Mouse (Mus musculus) limb, embryonic 14.5 days (tissue): ENCODE measurements around the gene Prkca. TPM values are rescaled to one million over a fixed set of nuclear protein-coding genes. Genes with fewer than 3 reads are reported as not detected.

Experiments
- ATAC-seq: fragments of 200-750 bp; cut with Nextera tagmentation; 2 replicates; pipeline ENCODE4 v1.8.0; 2017; ENCODE audit warnings: low read depth, moderate number of reproducible peaks, moderate TSS enrichment; ENCODE audit not compliant: low FRiP score
- DNase-seq: peaks from one replicate; pipeline ENCODE4 v3.0.0-alpha.2; 2015; ENCODE audit warnings: low spot score
- H3K27ac ChIP-seq: fragments of 300-500 bp; sonication (generic); replicated peaks from 2 replicates; pipeline ENCODE4 v1.5.1; 2014; ENCODE audit warnings: low read depth, mild to moderate bottlenecking, low read length, moderate library complexity, mixed read lengths
- H3K27me3 ChIP-seq: fragments of 300-500 bp; sonication (generic); 2 replicates; pipeline ENCODE4 v1.6.1; 2014; ENCODE audit warnings: low read length, mixed read lengths; ENCODE audit not compliant: control insufficient read depth, insufficient read depth
- H3K36me3 ChIP-seq: fragments of 300-500 bp; sonication (generic); 2 replicates; pipeline ENCODE4 v1.6.1; 2014; ENCODE audit warnings: mild to moderate bottlenecking, low read length, moderate library complexity, mixed read lengths; ENCODE audit not compliant: control insufficient read depth, insufficient read depth
- H3K4me1 ChIP-seq: fragments of 300-500 bp; sonication (generic); 2 replicates; pipeline ENCODE4 v1.6.1; 2014; ENCODE audit warnings: antibody characterized with exemption, low read length, mixed read lengths; ENCODE audit not compliant: control insufficient read depth, insufficient read depth
- H3K4me2 ChIP-seq: fragments of 300-500 bp; sonication (generic); replicated peaks from 2 replicates; pipeline ENCODE4 v1.6.1; 2014; ENCODE audit warnings: low read depth, mild to moderate bottlenecking, low read length, moderate library complexity; ENCODE audit not compliant: severe bottlenecking
- H3K4me3 ChIP-seq: fragments of 300-500 bp; sonication (generic); replicated peaks from 2 replicates; pipeline ENCODE4 v1.5.1; 2014; ENCODE audit warnings: low read length
- H3K9ac ChIP-seq: fragments of 300-500 bp; sonication (generic); 2 replicates; pipeline ENCODE4 v1.6.1; 2014; ENCODE audit warnings: mild to moderate bottlenecking, low read depth, low read length, moderate library complexity; ENCODE audit not compliant: severe bottlenecking
- H3K9me3 ChIP-seq: fragments of 300-500 bp; sonication (generic); 2 replicates; pipeline ENCODE4 v1.6.1; 2016; ENCODE audit warnings: low read length; ENCODE audit not compliant: control insufficient read depth
- POLR2A ChIP-seq: fragments of 200-500 bp; IDR thresholded peaks from 2 replicates; pipeline ENCODE4 v1.8.0; 2012; ENCODE audit warnings: inconsistent platforms, mild to moderate bottlenecking, moderate library complexity, borderline replicate concordance; ENCODE audit not compliant: insufficient read depth, insufficient read length; ENCODE audit errors: extremely low read depth
- WGBS: fragments of 180-500 bp; shearing (Covaris S2); extraction: QIAGEN DNeasy Blood & Tissue Kit; methylation state at CpG from one replicate; pipeline ENCODE4 v1.1.7; 2014; 5-methylcytosine and 5-hydroxymethylcytosine counted together
- polyA plus RNA-seq, 2 experiments: library from polyadenylated mRNA; depleted of rRNA in 1 of 2; stranded (reverse) in 1 of 2; unstranded in 1 of 2; fragments of >200 nt; fragmentation: Nextera tagmentation in 1 of 2; extraction: Ambion mirVana in 1 of 2; gene quantifications; 2 replicates each; pipeline versions ENCODE4 v1.2.1 to v1.2.3; 2012 to 2014

Prkca gene
- polyA plus RNA-seq, 2 experiments, result 9.0 to 16.3 TPM

- Histone ChIP-seq H3K4me3 (no peak overlapping the region), H3K4me1 (no peaks in the 10 kb centered on the region), H3K4me2 (no peak overlapping the region), H3K9ac (no peak overlapping the region), H3K27me3 (no peaks in the 10 kb centered on the region), H3K36me3 (no peaks in the 10 kb centered on the region), H3K9me3 (no peaks in the 10 kb centered on the region), H3K27ac (no peak overlapping the region)
- TF ChIP-seq POLR2A, result no peak
- DNase-seq (no peak), ATAC-seq (no peak)
- 77% methylated on average over 10 of the region's 10 CpGs for WGBS
Observed at GRCm38 (mm10) chr11:108117360-108118050, 226.2 kb downstream of the Prkca start.

DNA sequence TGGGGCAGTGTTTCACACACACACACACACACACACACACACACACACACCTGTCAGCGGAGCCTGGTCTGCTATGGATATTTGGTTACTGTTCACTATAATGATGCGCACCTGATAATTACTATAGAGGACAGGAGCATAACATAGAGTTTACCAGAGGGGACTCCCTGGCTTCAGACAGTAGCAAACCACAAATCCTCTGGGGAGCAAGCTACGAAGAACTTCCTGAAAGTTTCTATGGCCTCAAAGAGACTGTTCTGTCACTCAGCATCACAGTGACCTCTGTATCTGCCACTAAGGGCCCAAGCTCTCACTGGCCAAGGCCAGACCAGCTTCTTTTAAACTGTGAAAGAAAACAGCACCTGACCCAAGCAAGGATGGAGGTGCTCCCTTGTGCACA, 229.6 kb downstream of the Prkca start:
- no peak for DNase-seq
- Histone ChIP-seq H3K4me2 (no peak overlapping the region), H3K27ac (no peak overlapping the region), H3K4me1 (no peaks in the 10 kb centered on the region), H3K4me3 (no peak overlapping the region), H3K9ac (no peak overlapping the region), H3K36me3 (no peaks in the 10 kb centered on the region), H3K9me3 (no peaks in the 10 kb centered on the region), H3K27me3 (no peaks in the 10 kb centered on the region)
- no peak for TF ChIP-seq POLR2A
- 70% methylated on average over 3 of the region's 3 CpGs for WGBS
- no peak for ATAC-seq

DNA sequence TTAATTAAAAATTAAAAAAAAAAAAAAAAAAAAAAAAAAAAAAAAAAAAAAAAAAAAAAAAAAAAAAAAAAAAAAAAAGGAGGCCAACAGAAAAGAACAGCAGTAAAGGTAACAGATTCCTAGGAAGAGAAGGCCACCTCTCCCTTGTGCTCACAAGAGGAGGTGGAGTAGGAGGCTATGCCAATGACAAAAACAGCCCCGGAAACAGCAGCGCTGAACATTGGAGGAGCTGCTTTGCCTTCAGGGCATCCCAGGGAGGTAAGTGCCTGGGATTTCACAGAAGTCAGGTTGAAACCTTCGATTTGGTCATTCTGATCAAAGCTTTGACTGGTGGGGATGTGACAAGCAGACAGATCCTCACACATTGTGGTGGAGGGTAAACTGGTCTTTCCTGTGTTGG, 231.3 kb downstream of the Prkca start:
- Histone ChIP-seq H3K4me3 (no peak overlapping the region), H3K4me2 (no peak overlapping the region), H3K4me1 (no peaks in the 10 kb centered on the region), H3K9me3 (no peaks in the 10 kb centered on the region), H3K9ac (no peak overlapping the region), H3K27me3 (no peaks in the 10 kb centered on the region), H3K36me3 (no peaks in the 10 kb centered on the region), H3K27ac (no peak overlapping the region)
- ATAC-seq, result no peak
- no peak for DNase-seq
- WGBS, result 55% methylated on average over 3 of the region's 3 CpGs
- TF ChIP-seq POLR2A, result no peak

- Histone ChIP-seq H3K9me3 (no peaks in the 10 kb centered on the region), H3K9ac (no peak overlapping the region), H3K4me1 (no peaks in the 10 kb centered on the region), H3K27me3 (no peaks in the 10 kb centered on the region), H3K27ac (no peak overlapping the region), H3K36me3 (no peaks in the 10 kb centered on the region), H3K4me2 (no peak overlapping the region), H3K4me3 (no peak overlapping the region)
- ATAC-seq, result no peak
- DNase-seq, result no peak
- no peak for TF ChIP-seq POLR2A
- WGBS, result 75% methylated on average over 6 of the region's 6 CpGs
Observed at GRCm38 (mm10) chr11:108104085-108104484, 239.6 kb downstream of the Prkca start.

DNA sequence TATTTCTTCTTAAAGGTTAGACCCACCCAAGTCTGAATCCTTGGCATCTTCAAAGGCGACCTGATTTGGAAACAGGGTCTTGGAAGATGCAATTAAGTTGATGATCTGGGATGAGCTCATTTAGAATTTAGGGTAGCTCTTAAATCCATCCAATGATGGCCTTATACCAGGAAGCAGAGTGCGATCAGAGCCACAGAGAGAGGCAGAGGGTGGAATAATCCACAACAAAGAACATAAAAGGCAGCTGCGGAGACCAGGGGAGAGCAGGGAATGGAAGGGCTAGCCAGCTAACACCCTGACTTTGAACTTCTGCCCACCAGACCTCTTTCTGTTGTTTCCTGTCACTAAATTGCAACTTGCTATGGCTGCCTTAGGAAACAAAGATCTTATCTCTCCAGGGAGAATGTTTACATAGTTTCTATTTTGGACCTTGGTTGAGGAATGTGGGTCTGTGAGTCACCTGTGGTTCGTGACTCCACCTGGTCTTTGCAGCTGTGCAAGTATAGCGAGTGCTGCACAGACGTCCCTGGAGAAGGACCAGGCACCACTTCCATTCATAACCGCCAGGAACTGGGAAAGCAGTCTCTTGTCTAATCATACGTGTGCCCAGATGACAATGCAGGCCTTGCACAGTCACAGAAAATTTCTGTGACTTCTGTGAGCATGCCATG, 242.3 kb downstream of the Prkca start:
- Histone ChIP-seq H3K9me3 (no peaks in the 10 kb centered on the region), H3K27ac (no peak overlapping the region), H3K27me3 (no peaks in the 10 kb centered on the region), H3K4me2 (no peak overlapping the region), H3K9ac (no peak overlapping the region), H3K4me3 (no peak overlapping the region), H3K36me3 (no peaks in the 10 kb centered on the region), H3K4me1 (no peaks in the 10 kb centered on the region)
- 63% methylated on average over 8 of the region's 8 CpGs for WGBS
- DNase-seq (peak; percentile 10), ATAC-seq (no peak)
- no peak for TF ChIP-seq POLR2A
